Comparison of ENCODE assay signal across 8 mouse cellular contexts in the genomic region with DNA sequence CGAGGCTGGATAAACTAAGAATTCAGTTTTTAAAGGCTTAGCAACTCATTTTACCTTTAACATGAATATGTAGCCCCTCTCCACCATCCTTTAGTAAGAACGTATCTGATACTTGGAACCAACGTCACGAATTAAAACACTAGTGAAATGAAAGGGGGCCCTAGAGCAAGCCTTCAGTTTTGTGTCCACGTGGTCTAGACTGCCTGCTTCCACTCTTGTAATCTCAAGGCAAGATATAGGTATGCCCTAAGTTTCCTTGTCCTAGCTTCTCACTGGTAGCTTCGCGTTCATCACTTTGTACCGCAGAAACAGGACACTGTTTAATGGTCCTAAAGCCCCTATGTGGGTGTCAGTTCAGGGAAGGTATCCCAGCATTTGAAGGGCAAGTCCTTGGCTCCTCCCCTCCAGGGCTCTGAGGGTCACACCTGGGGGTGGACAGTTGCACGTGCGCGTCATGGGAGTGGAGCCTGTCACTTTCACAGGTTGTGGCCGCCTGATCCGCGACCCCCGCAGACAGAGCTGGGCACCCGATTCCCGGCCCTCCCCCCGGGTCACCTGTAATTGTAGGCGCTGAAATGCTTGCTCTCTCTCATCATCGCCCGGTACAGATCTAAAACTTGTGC. TPM values are rescaled to one million over a fixed set of nuclear protein-coding genes. Genes with fewer than 3 reads are reported as not detected.
DNase-seq lines count a peak whose midpoint lies in the region; ATAC-seq lines count a peak whose summit lies in the region.

No protein-coding gene starts in this region.

- peak overlapping the region; percentile 67 for H3K4me3 ChIP-seq in embryonic facial prominence, embryonic 15.5 days (replicated peaks)
- peak overlapping the region; percentile 84 for H3K4me3 ChIP-seq in heart, embryonic 13.5 days
- peak overlapping the region; percentile 76 for H3K4me3 ChIP-seq in liver, embryonic 15.5 days (replicated peaks)
- peak overlapping the region; percentile 66 for H3K4me3 ChIP-seq in neural tube, embryonic 13.5 days

- H3K27me3 ChIP-seq in embryonic facial prominence, embryonic 15.5 days = no peaks in the 10 kb centered on the region
- no peaks in the 10 kb centered on the region for H3K27me3 ChIP-seq in heart, embryonic 13.5 days (replicated peaks)
- H3K27me3 ChIP-seq in liver, embryonic 15.5 days = no peaks in the 10 kb centered on the region
- no peaks in the 10 kb centered on the region for H3K27me3 ChIP-seq in neural tube, embryonic 13.5 days

- peak; percentile 88 for DNase-seq in A20 (ENCODE audit: low read depth, low spot score)
- DNase-seq in adrenal gland, postnatal 4 days (ENCODE audit: low spot score in 2 of 2) = peak; percentile 9 to 12
- peak; percentile 52 for DNase-seq in kidney, postnatal 14 days
- peak; percentile 63 for DNase-seq in testis, postnatal 10 days (ENCODE audit: low spot score)

- H3K4me2 ChIP-seq in embryonic facial prominence, embryonic 15.5 days (replicated peaks) = peak overlapping the region; percentile 91
- H3K4me2 ChIP-seq in heart, embryonic 13.5 days = peak overlapping the region; percentile 87
- H3K4me2 ChIP-seq in liver, embryonic 15.5 days = peak overlapping the region; percentile 77
- peak overlapping the region; percentile 94 for H3K4me2 ChIP-seq in neural tube, embryonic 13.5 days

- no peaks in the 10 kb centered on the region for H3K36me3 ChIP-seq in embryonic facial prominence, embryonic 15.5 days
- no peaks in the 10 kb centered on the region for H3K36me3 ChIP-seq in heart, embryonic 13.5 days
- H3K36me3 ChIP-seq in liver, embryonic 15.5 days (replicated peaks) = no peaks in the 10 kb centered on the region
- H3K36me3 ChIP-seq in neural tube, embryonic 13.5 days = no peaks in the 10 kb centered on the region

- no peak for ATAC-seq in embryonic facial prominence, embryonic 15.5 days (ENCODE audit: insufficient number of reproducible peaks, low FRiP score, low TSS enrichment, low read depth)
- no peak for ATAC-seq in heart, embryonic 13.5 days (ENCODE audit: extremely low read depth, insufficient number of reproducible peaks, low FRiP score, low TSS enrichment)
- ATAC-seq in liver, embryonic 15.5 days (ENCODE audit: insufficient read depth) = no peak
- peak; percentile 33 for ATAC-seq in neural tube, embryonic 13.5 days (ENCODE audit: low read depth)

- H3K4me1 ChIP-seq in embryonic facial prominence, embryonic 15.5 days = peaks cover 5% of the 10 kb centered on the region; the same call in 1 of the 2 replicates
- H3K4me1 ChIP-seq in heart, embryonic 13.5 days = peaks cover 22% of the 10 kb centered on the region
- H3K4me1 ChIP-seq in liver, embryonic 15.5 days (replicated peaks) = peaks cover 44% of the 10 kb centered on the region
- peaks cover 20% of the 10 kb centered on the region for H3K4me1 ChIP-seq in neural tube, embryonic 13.5 days (replicated peaks)

- H3K9me3 ChIP-seq in embryonic facial prominence, embryonic 15.5 days (replicated peaks) = no peaks in the 10 kb centered on the region
- H3K9me3 ChIP-seq in heart, embryonic 13.5 days = no peaks in the 10 kb centered on the region
- no peaks in the 10 kb centered on the region for H3K9me3 ChIP-seq in liver, embryonic 15.5 days (replicated peaks)
- H3K9me3 ChIP-seq in neural tube, embryonic 13.5 days = no peaks in the 10 kb centered on the region

- WGBS in embryonic facial prominence, embryonic 15.5 days = 7% methylated on average over 21 of the region's 21 CpGs
- 7% methylated on average over 21 of the region's 21 CpGs for WGBS in heart, embryonic 13.5 days
- 4% methylated on average over 21 of the region's 21 CpGs for WGBS in liver, embryonic 15.5 days (ENCODE audit: insufficient replicate concordance)
- WGBS in neural tube, embryonic 13.5 days = 8% methylated on average over 21 of the region's 21 CpGs

- peak overlapping the region; percentile 58 for H3K9ac ChIP-seq in embryonic facial prominence, embryonic 15.5 days
- peak overlapping the region; percentile 87 for H3K9ac ChIP-seq in heart, embryonic 13.5 days
- H3K9ac ChIP-seq in liver, embryonic 15.5 days = peak overlapping the region; percentile 68
- H3K9ac ChIP-seq in neural tube, embryonic 13.5 days = peak overlapping the region; percentile 85

- H3K27ac ChIP-seq in embryonic facial prominence, embryonic 15.5 days (replicated peaks) = peak overlapping the region; percentile 97; the same call in 1 of the 2 replicates
- peak overlapping the region; percentile 96 for H3K27ac ChIP-seq in heart, embryonic 13.5 days (replicated peaks)
- peak overlapping the region; percentile 96 for H3K27ac ChIP-seq in liver, embryonic 15.5 days (replicated peaks)
- peak overlapping the region; percentile 96; the same call in 1 of the 2 replicates for H3K27ac ChIP-seq in neural tube, embryonic 13.5 days (replicated peaks)

RNA-seq across cellular contexts. Expression of gene Fars2, which starts 0.6 kb away (rescaled TPM):
- 10 to 100 TPM; 81.7 to 82.0 TPM for total RNA-seq in adrenal gland, postnatal 4 days (2021)
- 34.1 and 36.0 TPM in 2 replicates for polyA plus RNA-seq in embryonic facial prominence, embryonic 15.5 days (2015; fragmentation: Nextera tagmentation; extraction: Ambion mirVana)
- polyA plus RNA-seq in heart, embryonic 13.5 days (2015; fragmentation: Nextera tagmentation; extraction: Ambion mirVana) = 53.4 and 54.3 TPM in 2 replicates
- 26.7 and 28.3 TPM in 2 replicates for polyA plus RNA-seq in liver, embryonic 15.5 days (2015; fragmentation: Nextera tagmentation; extraction: Ambion mirVana)
- 28.9 and 33.7 TPM in 2 replicates for polyA plus RNA-seq in neural tube, embryonic 13.5 days (2015; fragmentation: Nextera tagmentation; extraction: Ambion mirVana)

RNA-seq across cellular contexts. Expression of gene Lyrm4, which starts 0.7 kb away (rescaled TPM):
- 10 to 100 TPM; 17.5 to 18.3 TPM for total RNA-seq in adrenal gland, postnatal 4 days (2021)
- polyA plus RNA-seq in embryonic facial prominence, embryonic 15.5 days (2015; fragmentation: Nextera tagmentation; extraction: Ambion mirVana) = 21.3 and 22.1 TPM in 2 replicates
- polyA plus RNA-seq in heart, embryonic 13.5 days (2015; fragmentation: Nextera tagmentation; extraction: Ambion mirVana) = 24.3 and 28.5 TPM in 2 replicates
- polyA plus RNA-seq in liver, embryonic 15.5 days (2015; fragmentation: Nextera tagmentation; extraction: Ambion mirVana) = 18.4 and 19.5 TPM in 2 replicates
- 32.4 and 40.1 TPM in 2 replicates for polyA plus RNA-seq in neural tube, embryonic 13.5 days (2015; fragmentation: Nextera tagmentation; extraction: Ambion mirVana)

Comparison
In these comparisons a context has a peak if more than half of its experiments do, and no peak if none do; other contexts are left out.
1. DNase-seq: peak in every context shown above with its lines; median percentile 88 in A20; 63 in testis, postnatal 10 days; 52 in kidney, postnatal 14 days; 10 in adrenal gland, postnatal 4 days.